Mouse (Mus musculus): Measurements from ENCODE around the gene 2610528A11Rik.

Gene 2610528A11Rik
- long read RNA-seq, experiment 1: 0 reads
- long read RNA-seq, experiment 2: 0 reads

GRCm38 (mm10) chr14:37113922-37114321, at the start of gene 2610528A11Rik:
TSS of gene 2610528A11Rik (minus strand) at chr14:37114022.
- intact Hi-C loops (cut with DNase I): no loop called here

GRCm38 (mm10) chr14:37163277-37163956, 49.6 kb upstream of the 2610528A11Rik start:
- intact Hi-C loops (cut with DNase I): no loop called here

GRCm38 (mm10) chr14:37154391-37154790, 40.6 kb upstream of the 2610528A11Rik start:
- intact Hi-C loops (cut with DNase I): no loop called here

- intact Hi-C loops (cut with DNase I): loop anchor here (10.0 kb wide), 1 partner anchor 174 kb away; the partner anchor contains the start of gene Ccser2
These were observed 25.4 kb upstream of the 2610528A11Rik start for GRCm38 (mm10) chr14:37139051-37139710.

- intact Hi-C loops (cut with DNase I): loop anchor here (10.0 kb wide), 1 partner anchor 173 kb away; the partner anchor contains the start of gene Ccser2
These were observed 23.8 kb upstream of the 2610528A11Rik start for GRCm38 (mm10) chr14:37137596-37137995.

GRCm38 (mm10) chr14:37136110-37136509, 22.3 kb upstream of the 2610528A11Rik start:
- intact Hi-C loops (cut with DNase I): loop anchor here (10.0 kb wide), 1 partner anchor 171 kb away; the partner anchor contains the start of gene Ccser2

GRCm38 (mm10) chr14:37135671-37136070, 21.8 kb upstream of the 2610528A11Rik start:
- intact Hi-C loops (cut with DNase I): loop anchor here (10.0 kb wide), 1 partner anchor 171 kb away; the partner anchor contains the start of gene Ccser2

GRCm38 (mm10) chr14:37135127-37135593, 21.3 kb upstream of the 2610528A11Rik start, which contains the start of gene Ghitm:
TSS of gene Ghitm (minus strand) at chr14:37135272.
- intact Hi-C loops (cut with DNase I): loop anchor here (10.0 kb wide), 1 partner anchor 170 kb away; the partner anchor contains the start of gene Ccser2

- intact Hi-C loops (cut with DNase I): loop anchor here (10.0 kb wide), 1 partner anchor 170 kb away; the partner anchor contains the start of gene Ccser2
These were observed 20.7 kb upstream of the 2610528A11Rik start for GRCm38 (mm10) chr14:37134304-37135126.

- intact Hi-C loops (cut with DNase I): loop anchor here (10.0 kb wide), 1 partner anchor 263 kb away; no protein-coding TSS in a partner anchor
These were observed 13.8 kb upstream of the 2610528A11Rik start for GRCm38 (mm10) chr14:37127652-37128051.

- intact Hi-C loops (cut with DNase I): no loop called here
These were observed 5.4 kb upstream of the 2610528A11Rik start for GRCm38 (mm10) chr14:37119233-37119632.

GRCm38 (mm10) chr14:37112931-37113330, 891 bp downstream of the 2610528A11Rik start:
- intact Hi-C loops (cut with DNase I): no loop called here

GRCm38 (mm10) chr14:37111371-37111770, 2.5 kb downstream of the 2610528A11Rik start:
- intact Hi-C loops (cut with DNase I): no loop called here

- intact Hi-C loops (cut with DNase I): no loop called here
These were observed 3.4 kb downstream of the 2610528A11Rik start for GRCm38 (mm10) chr14:37110456-37110855.

- intact Hi-C loops (cut with DNase I): no loop called here
These were observed 3.8 kb downstream of the 2610528A11Rik start for GRCm38 (mm10) chr14:37109975-37110374.

- intact Hi-C loops (cut with DNase I): no loop called here
These were observed 4.4 kb downstream of the 2610528A11Rik start for GRCm38 (mm10) chr14:37109460-37109859.

GRCm38 (mm10) chr14:37105846-37106245, 8.0 kb downstream of the 2610528A11Rik start:
- intact Hi-C loops (cut with DNase I): no loop called here

GRCm38 (mm10) chr14:37104747-37105146, 9.1 kb downstream of the 2610528A11Rik start:
- intact Hi-C loops (cut with DNase I): no loop called here

GRCm38 (mm10) chr14:37102484-37102883, 11.3 kb downstream of the 2610528A11Rik start:
- intact Hi-C loops (cut with DNase I): no loop called here

GRCm38 (mm10) chr14:37101531-37101930, 12.3 kb downstream of the 2610528A11Rik start:
- intact Hi-C loops (cut with DNase I): no loop called here

All from adrenal gland (tissue).